Mouse (Mus musculus): ENCODE measurements around the gene Pcsk4. TPM values are rescaled to one million over a fixed set of nuclear protein-coding genes. Genes with fewer than 3 reads are reported as not detected.

Gene Pcsk4
- polyA plus RNA-seq (2012; ENCODE audit: insufficient read depth, insufficient read length, missing spikeins): 2.2 and 2.5 TPM in 2 replicates

- H3K27ac ChIP-seq (ENCODE audit: insufficient read depth, low read depth, low read length): no peak within 1 kb of the TSS
- TF ChIP-seq CTCF (IDR thresholded peaks at IDR 0.05; ENCODE audit: low read depth, low read length) (no peak), POLR2A (IDR thresholded peaks at IDR 0.05; ENCODE audit: borderline replicate concordance, low read depth, low read length) (no peak)
- H3K4me1 ChIP-seq (ENCODE audit: control insufficient read depth, insufficient read depth, low read length): peaks cover 5% of the 10 kb centered on the region; the same call in 1 of the 2 replicates
- peak within 1 kb of the TSS; percentile 60 for H3K4me3 ChIP-seq (ENCODE audit: insufficient read depth, low read length)
Observed at GRCm38 (mm10) chr10:80329273-80330081, at the start of gene Pcsk4, which contains the start of gene Reep6. Gene Pcsk4 (minus strand): TSS chr10:80329498. Gene Reep6 (plus strand): TSS chr10:80329953.

- Histone ChIP-seq H3K4me1 (ENCODE audit: control insufficient read depth, insufficient read depth, low read length) (no peaks in the 10 kb centered on the region), H3K4me3 (ENCODE audit: insufficient read depth, low read length) (no peak overlapping the region), H3K27ac (ENCODE audit: insufficient read depth, low read depth, low read length) (no peak overlapping the region)
- TF ChIP-seq CTCF (IDR thresholded peaks at IDR 0.05; ENCODE audit: low read depth, low read length) (peak; percentile 45), POLR2A (IDR thresholded peaks at IDR 0.05; ENCODE audit: borderline replicate concordance, low read depth, low read length) (no peak)
Observed at GRCm38 (mm10) chr10:80377716-80378115, 48.4 kb upstream of the Pcsk4 start.

GRCm38 (mm10) chr10:80376160-80376559 lies 46.9 kb upstream of the Pcsk4 start:
- Histone ChIP-seq H3K27ac (ENCODE audit: insufficient read depth, low read depth, low read length) (no peak overlapping the region), H3K4me3 (ENCODE audit: insufficient read depth, low read length) (no peak overlapping the region), H3K4me1 (ENCODE audit: control insufficient read depth, insufficient read depth, low read length) (no peaks in the 10 kb centered on the region)
- no peak for TF ChIP-seq POLR2A (IDR thresholded peaks at IDR 0.05; ENCODE audit: borderline replicate concordance, low read depth, low read length)
- TF ChIP-seq CTCF (IDR thresholded peaks at IDR 0.05; ENCODE audit: low read depth, low read length): peak; percentile 84

- Histone ChIP-seq H3K27ac (ENCODE audit: insufficient read depth, low read depth, low read length) (no peak overlapping the region), H3K4me1 (ENCODE audit: control insufficient read depth, insufficient read depth, low read length) (no peaks in the 10 kb centered on the region)
- TF ChIP-seq CTCF (IDR thresholded peaks at IDR 0.05; ENCODE audit: low read depth, low read length): peak; percentile 56; the same call in 1 of the 2 replicates
- no peak for TF ChIP-seq POLR2A (IDR thresholded peaks at IDR 0.05; ENCODE audit: borderline replicate concordance, low read depth, low read length)
Observed at GRCm38 (mm10) chr10:80374063-80374462, 44.8 kb upstream of the Pcsk4 start.

GRCm38 (mm10) chr10:80372706-80373105 lies 43.4 kb upstream of the Pcsk4 start:
- TF ChIP-seq CTCF (IDR thresholded peaks at IDR 0.05; ENCODE audit: low read depth, low read length): no peak
- TF ChIP-seq POLR2A (IDR thresholded peaks at IDR 0.05; ENCODE audit: borderline replicate concordance, low read depth, low read length): no peak
- no peak overlapping the region for H3K27ac ChIP-seq (ENCODE audit: insufficient read depth, low read depth, low read length)
- H3K4me3 ChIP-seq (ENCODE audit: insufficient read depth, low read length): no peak overlapping the region
- no peaks in the 10 kb centered on the region for H3K4me1 ChIP-seq (ENCODE audit: control insufficient read depth, insufficient read depth, low read length)

More at GRCm38 (mm10) chr10:80374063-80374462, 44.8 kb upstream of the Pcsk4 start:
- H3K4me3 ChIP-seq (ENCODE audit: insufficient read depth, low read length): no peak overlapping the region

GRCm38 (mm10) chr10:80371983-80372382 lies 42.7 kb upstream of the Pcsk4 start:
- Histone ChIP-seq H3K4me1 (ENCODE audit: control insufficient read depth, insufficient read depth, low read length) (no peaks in the 10 kb centered on the region), H3K27ac (ENCODE audit: insufficient read depth, low read depth, low read length) (no peak overlapping the region), H3K4me3 (ENCODE audit: insufficient read depth, low read length) (no peak overlapping the region)
- no peak for TF ChIP-seq POLR2A (IDR thresholded peaks at IDR 0.05; ENCODE audit: borderline replicate concordance, low read depth, low read length)
- no peak for TF ChIP-seq CTCF (IDR thresholded peaks at IDR 0.05; ENCODE audit: low read depth, low read length)

- Histone ChIP-seq H3K4me1 (ENCODE audit: control insufficient read depth, insufficient read depth, low read length) (no peaks in the 10 kb centered on the region), H3K27ac (ENCODE audit: insufficient read depth, low read depth, low read length) (no peak overlapping the region), H3K4me3 (ENCODE audit: insufficient read depth, low read length) (no peak overlapping the region)
- TF ChIP-seq POLR2A (IDR thresholded peaks at IDR 0.05; ENCODE audit: borderline replicate concordance, low read depth, low read length) (no peak), CTCF (IDR thresholded peaks at IDR 0.05; ENCODE audit: low read depth, low read length) (no peak)
Observed at GRCm38 (mm10) chr10:80371411-80371966, 42.2 kb upstream of the Pcsk4 start.

GRCm38 (mm10) chr10:80369995-80370747 lies 40.9 kb upstream of the Pcsk4 start:
- TF ChIP-seq CTCF (IDR thresholded peaks at IDR 0.05; ENCODE audit: low read depth, low read length) (no peak), POLR2A (IDR thresholded peaks at IDR 0.05; ENCODE audit: borderline replicate concordance, low read depth, low read length) (no peak)
- no peak overlapping the region for H3K4me3 ChIP-seq (ENCODE audit: insufficient read depth, low read length)
- H3K4me1 ChIP-seq (ENCODE audit: control insufficient read depth, insufficient read depth, low read length): no peaks in the 10 kb centered on the region
- H3K27ac ChIP-seq (ENCODE audit: insufficient read depth, low read depth, low read length): no peak overlapping the region

- Histone ChIP-seq H3K4me1 (ENCODE audit: control insufficient read depth, insufficient read depth, low read length) (no peaks in the 10 kb centered on the region), H3K27ac (ENCODE audit: insufficient read depth, low read depth, low read length) (no peak overlapping the region), H3K4me3 (ENCODE audit: insufficient read depth, low read length) (no peak overlapping the region)
- TF ChIP-seq CTCF (IDR thresholded peaks at IDR 0.05; ENCODE audit: low read depth, low read length): no peak
- TF ChIP-seq POLR2A (IDR thresholded peaks at IDR 0.05; ENCODE audit: borderline replicate concordance, low read depth, low read length): no peak
Observed at GRCm38 (mm10) chr10:80368392-80368791, 39.1 kb upstream of the Pcsk4 start.
